Mouse (Mus musculus): ENCODE measurements around the gene Rgs6. TPM values are rescaled to one million over a fixed set of nuclear protein-coding genes. Genes with fewer than 3 reads are reported as not detected.

The Rgs6 gene
- polyA plus RNA-seq, 1 experiment from 2014 or later: 8.6 TPM

DNA sequence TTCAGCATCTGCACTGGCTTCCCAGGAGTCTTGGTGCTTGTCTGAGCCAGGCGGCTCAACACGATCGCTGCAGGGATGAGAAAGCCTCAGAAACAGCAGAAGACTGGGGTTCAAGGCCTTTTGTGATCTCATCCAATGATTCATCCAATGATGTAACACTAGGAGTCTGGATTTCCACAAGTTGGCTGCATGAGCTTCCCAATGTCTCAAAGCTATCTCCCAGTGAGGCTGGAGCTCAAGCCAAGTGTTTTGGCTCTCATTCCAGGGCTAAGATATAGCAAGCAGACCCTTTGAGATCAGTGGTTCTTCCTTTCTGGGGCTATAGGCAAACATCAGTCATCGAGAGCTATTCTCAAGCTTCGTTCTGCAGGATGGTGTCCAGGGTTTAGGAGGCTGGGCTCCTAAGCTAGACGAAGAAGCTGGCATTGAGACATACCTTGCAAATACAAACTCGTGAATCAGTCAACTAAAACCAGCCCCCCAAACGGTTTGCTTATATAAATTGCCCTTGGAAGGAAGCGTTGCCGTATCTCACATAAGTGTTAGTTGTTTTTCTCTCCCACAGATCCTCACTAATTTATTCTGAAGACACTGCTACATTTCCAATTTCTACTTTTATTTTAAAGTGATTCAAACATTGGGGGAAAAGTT, 410.7 kb downstream of the Rgs6 start:
- 92% methylated on average over 10 of the region's 10 CpGs for WGBS
- H3K36me3 ChIP-seq: no peaks in the 10 kb centered on the region
- no peak overlapping the region for H3K27ac ChIP-seq (replicated peaks)
- no peak for ATAC-seq (ENCODE audit: low FRiP score, low read depth)
- H3K9me3 ChIP-seq: no peaks in the 10 kb centered on the region
- H3K27me3 ChIP-seq: no peaks in the 10 kb centered on the region
- no peak overlapping the region for H3K9ac ChIP-seq
- H3K4me3 ChIP-seq: no peak overlapping the region
- H3K4me2 ChIP-seq: no peak overlapping the region
- H3K4me1 ChIP-seq (replicated peaks): peaks cover 3% of the 10 kb centered on the region; the same call in 1 of the 2 replicates

DNA sequence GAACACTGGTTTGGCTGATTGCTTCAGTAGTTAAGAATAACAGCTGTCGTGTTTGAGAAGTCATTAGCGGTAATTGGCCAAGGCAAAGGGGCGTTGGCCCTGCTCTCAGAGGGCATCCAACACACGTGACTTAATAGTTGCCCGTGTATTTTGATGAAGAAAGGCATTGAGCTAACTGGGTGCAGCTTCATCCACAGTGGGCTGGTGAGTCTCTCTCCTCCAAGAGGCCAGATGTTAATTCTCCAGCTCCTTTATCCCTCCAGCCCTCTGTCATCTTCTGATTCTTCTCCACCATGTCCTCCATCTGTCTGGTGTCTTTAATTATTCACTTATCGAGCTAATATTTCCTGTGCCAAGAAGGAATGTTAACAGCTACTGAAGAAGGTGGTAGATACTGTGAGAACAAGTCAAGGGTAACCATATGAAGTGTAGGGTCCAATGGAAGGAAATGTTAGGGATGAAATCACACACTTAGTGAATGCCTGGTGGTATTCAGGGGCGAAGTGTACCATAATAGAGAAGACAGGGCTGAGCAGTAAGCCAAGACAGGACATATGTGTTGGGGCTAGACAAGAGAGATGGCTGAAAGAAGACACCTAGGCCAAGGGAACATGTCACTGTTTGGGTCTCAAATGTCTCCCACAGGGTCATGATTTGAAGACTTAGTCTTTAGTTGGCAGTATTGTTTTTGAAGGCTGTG, 411.4 kb downstream of the Rgs6 start:
- no peaks in the 10 kb centered on the region for H3K27me3 ChIP-seq
- H3K9me3 ChIP-seq: no peaks in the 10 kb centered on the region
- H3K4me2 ChIP-seq: no peak overlapping the region
- WGBS: 80% methylated on average over 7 of the region's 7 CpGs
- ATAC-seq (ENCODE audit: low FRiP score, low read depth): no peak
- H3K4me1 ChIP-seq (replicated peaks): no peaks in the 10 kb centered on the region
- H3K9ac ChIP-seq: no peak overlapping the region
- no peak overlapping the region for H3K27ac ChIP-seq (replicated peaks)
- no peaks in the 10 kb centered on the region for H3K36me3 ChIP-seq
- no peak overlapping the region for H3K4me3 ChIP-seq

DNA sequence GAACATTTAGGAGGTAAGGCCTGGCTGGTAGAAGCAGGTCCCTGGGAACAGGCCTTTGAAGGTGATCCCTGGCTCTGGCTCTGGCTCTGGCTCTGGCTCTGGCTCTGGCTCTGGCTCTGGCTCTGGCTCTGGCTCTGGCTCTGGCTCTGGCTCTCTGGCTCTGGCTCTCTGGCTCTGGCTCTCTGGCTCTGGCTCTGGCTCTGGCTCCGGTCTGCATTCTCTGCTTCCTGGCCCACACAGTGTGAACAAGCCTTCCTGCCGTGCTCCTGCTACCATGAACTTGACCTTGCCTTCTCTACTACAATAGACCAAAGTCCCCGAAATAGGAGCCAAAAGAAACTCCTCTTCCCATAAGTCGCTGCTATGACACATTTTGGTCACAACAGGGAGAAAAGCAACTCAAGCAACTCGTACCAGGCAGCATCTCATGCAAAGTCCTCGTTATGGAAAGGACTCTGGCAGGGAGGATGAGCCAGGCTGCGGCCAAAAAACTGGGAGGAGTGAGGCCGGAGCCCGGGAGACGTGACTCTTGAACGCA, 412.0 kb downstream of the Rgs6 start:
- Histone ChIP-seq H3K9ac (no peak overlapping the region), H3K9me3 (no peaks in the 10 kb centered on the region), H3K27ac (replicated peaks) (no peak overlapping the region), H3K36me3 (no peaks in the 10 kb centered on the region), H3K27me3 (no peaks in the 10 kb centered on the region), H3K4me3 (no peak overlapping the region), H3K4me2 (no peak overlapping the region), H3K4me1 (replicated peaks) (no peaks in the 10 kb centered on the region)
- ATAC-seq (ENCODE audit: low FRiP score, low read depth): no peak
- WGBS: 87% methylated on average over 11 of the region's 11 CpGs

DNA sequence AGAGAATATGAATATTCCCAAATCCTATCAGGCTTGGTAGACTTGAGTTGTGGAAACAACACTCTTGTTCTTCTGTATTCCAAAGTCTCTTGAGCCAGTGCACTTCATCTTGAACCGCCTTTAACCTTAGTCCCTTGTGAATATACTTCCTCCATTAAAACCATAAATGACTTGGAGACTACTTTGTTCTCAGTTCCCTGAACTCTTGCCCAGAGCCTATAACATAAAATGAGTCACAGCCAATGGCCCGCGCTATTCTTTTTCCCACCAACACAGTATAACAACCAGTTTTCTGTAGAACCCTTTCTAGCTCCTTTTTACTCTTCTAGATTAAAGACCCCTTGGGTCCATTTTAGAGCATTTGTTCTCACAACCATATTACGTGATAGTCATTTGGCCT, 412.9 kb downstream of the Rgs6 start:
- H3K36me3 ChIP-seq: no peaks in the 10 kb centered on the region
- no peaks in the 10 kb centered on the region for H3K27me3 ChIP-seq
- H3K27ac ChIP-seq (replicated peaks): no peak overlapping the region
- no peak for ATAC-seq (ENCODE audit: low FRiP score, low read depth)
- H3K4me1 ChIP-seq (replicated peaks): no peaks in the 10 kb centered on the region
- no peak overlapping the region for H3K9ac ChIP-seq
- 94% methylated on average over 4 of the region's 4 CpGs for WGBS
- H3K4me3 ChIP-seq: no peak overlapping the region
- H3K4me2 ChIP-seq: no peak overlapping the region
- no peaks in the 10 kb centered on the region for H3K9me3 ChIP-seq

DNA sequence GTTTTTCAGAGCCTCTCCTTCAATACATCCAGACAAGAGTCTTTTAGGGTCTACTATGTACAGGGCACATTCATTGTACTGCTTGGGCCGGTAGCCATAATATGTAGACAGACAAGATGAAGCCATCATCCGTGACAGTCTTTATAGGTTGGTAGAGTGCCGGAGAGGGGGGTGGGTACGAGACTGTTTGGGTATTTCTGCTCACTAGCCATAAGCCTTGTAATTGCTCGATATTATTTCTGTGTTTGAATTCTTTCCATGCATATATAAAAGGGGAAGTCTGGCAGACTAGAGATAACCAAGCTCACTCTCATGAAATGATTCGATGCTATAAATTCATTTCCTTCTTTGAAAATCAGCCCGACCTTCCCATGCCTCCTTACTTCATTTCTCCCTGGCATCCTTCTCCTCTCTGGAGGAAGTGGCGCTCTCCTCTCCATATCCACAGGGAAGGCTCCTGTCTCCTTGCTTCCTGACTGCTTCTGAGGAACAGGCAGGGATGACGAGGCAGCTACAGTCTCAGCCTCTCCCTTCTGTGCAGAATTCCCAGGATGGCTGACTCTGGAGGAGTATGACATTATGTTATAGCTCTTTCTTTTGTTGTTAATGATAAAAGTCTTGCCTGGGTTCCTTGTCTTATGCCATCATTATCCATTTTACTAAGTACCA, 416.1 kb downstream of the Rgs6 start:
- Histone ChIP-seq H3K4me2 (no peak overlapping the region), H3K4me1 (replicated peaks) (no peaks in the 10 kb centered on the region), H3K27ac (replicated peaks) (no peak overlapping the region), H3K9me3 (no peaks in the 10 kb centered on the region), H3K9ac (no peak overlapping the region), H3K4me3 (no peak overlapping the region), H3K27me3 (no peaks in the 10 kb centered on the region), H3K36me3 (no peaks in the 10 kb centered on the region)
- 67% methylated on average over 9 of the region's 9 CpGs for WGBS
- no peak for ATAC-seq (ENCODE audit: low FRiP score, low read depth)

GRCm38 (mm10) chr12:83011056-83011565, 423.0 kb downstream of the Rgs6 start:
- Histone ChIP-seq H3K4me1 (replicated peaks) (no peaks in the 10 kb centered on the region), H3K27me3 (no peaks in the 10 kb centered on the region), H3K27ac (replicated peaks) (no peak overlapping the region), H3K9me3 (no peaks in the 10 kb centered on the region), H3K9ac (no peak overlapping the region), H3K36me3 (no peaks in the 10 kb centered on the region), H3K4me2 (no peak overlapping the region), H3K4me3 (no peak overlapping the region)
- ATAC-seq (ENCODE audit: low FRiP score, low read depth): no peak
- WGBS: 89% methylated on average over 4 of the region's 4 CpGs

DNA sequence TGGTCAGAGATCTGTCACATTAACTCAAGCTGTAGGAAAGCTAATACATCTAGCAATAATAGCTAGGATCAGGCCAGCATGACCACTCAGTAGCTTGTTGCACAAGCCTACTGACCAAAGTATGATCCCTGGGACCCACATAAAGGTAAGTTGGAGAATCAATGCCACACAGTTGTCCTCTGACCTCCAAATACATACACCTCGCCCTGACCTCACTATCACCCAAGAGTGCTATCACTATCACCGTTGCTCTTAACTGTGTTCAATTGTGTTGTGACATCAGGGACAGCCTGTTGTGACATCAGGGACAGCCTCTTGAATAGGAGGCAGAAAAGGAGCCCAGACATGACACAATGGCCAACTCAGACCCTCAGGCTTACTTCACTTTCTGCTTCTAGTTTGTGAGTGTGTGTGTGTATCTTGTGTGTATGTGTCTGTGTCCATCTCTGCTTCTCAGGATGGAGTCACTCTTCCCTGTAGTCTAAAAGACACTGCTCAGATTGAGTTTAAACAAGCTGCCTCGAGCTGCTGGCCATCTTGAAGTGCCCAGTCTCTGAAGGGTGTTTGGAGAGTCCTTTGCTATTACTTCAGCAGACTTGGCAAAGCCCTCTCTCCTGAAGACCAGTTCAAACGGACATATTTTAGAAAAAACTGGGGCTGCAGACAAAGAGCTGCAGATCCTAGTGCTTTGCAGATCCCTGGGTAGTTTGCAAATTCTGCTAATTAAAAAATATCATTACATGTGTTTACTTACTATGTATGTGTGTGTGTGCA, 426.0 kb downstream of the Rgs6 start:
- H3K9me3 ChIP-seq: no peaks in the 10 kb centered on the region
- no peak overlapping the region for H3K9ac ChIP-seq
- no peak overlapping the region for H3K4me3 ChIP-seq
- H3K36me3 ChIP-seq: no peaks in the 10 kb centered on the region
- ATAC-seq (ENCODE audit: low FRiP score, low read depth): no peak
- H3K4me1 ChIP-seq (replicated peaks): no peaks in the 10 kb centered on the region
- 0 out of 2 replicates have a peak, but pooled peaks cover 2% of the 10 kb centered on the region for H3K27me3 ChIP-seq
- no peak overlapping the region for H3K4me2 ChIP-seq
- no peak overlapping the region for H3K27ac ChIP-seq (replicated peaks)
- 73% methylated on average over 4 of the region's 4 CpGs for WGBS

DNA sequence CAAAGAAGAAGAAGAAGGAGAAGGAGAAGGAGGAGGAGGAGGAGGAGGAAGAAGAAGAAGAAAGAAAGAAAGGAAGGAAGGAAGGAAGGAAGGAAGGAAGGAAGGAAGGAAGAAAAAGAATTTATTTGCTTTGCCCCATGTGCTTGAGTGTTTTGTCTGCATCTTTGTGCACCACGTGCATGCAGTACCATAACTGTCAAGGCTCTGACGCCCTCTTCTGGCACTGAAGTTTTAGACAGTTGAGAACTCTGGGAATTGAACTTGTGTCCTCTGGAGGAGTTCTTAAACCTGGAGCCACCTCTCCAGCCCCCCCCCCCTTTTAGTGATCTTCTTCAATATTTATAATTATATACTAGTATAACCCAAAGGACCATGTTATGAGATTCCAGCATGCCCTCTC, 426.8 kb downstream of the Rgs6 start:
- H3K27me3 ChIP-seq: 0 out of 2 replicates have a peak, but pooled peaks cover 2% of the 10 kb centered on the region
- H3K36me3 ChIP-seq: no peaks in the 10 kb centered on the region
- no peak for ATAC-seq (ENCODE audit: low FRiP score, low read depth)
- H3K4me3 ChIP-seq: no peak overlapping the region
- no peak overlapping the region for H3K9ac ChIP-seq
- no peaks in the 10 kb centered on the region for H3K9me3 ChIP-seq
- no peaks in the 10 kb centered on the region for H3K4me1 ChIP-seq (replicated peaks)
- no peak overlapping the region for H3K4me2 ChIP-seq
- WGBS: 34% methylated on average over 2 of the region's 2 CpGs
- H3K27ac ChIP-seq (replicated peaks): no peak overlapping the region

DNA sequence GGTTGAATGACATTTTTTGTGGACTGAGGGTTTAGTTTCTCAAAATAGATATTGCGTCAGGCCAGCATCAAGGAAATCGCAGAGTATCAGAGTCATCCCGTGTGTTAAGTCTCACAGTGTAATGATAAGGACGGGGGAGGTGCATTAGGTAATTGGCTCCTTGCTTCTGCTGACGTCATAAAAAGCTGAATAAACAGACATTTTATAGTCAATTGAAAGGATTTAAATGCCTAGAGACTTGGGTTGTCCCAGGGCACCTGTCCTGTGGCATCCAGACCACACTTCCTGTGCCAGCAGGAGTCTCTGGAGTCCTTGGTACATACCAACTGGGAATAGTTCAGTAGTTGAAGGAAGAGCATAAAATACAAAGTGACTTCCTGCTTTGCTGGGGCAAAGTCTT, 427.3 kb downstream of the Rgs6 start:
- ATAC-seq (ENCODE audit: low FRiP score, low read depth): no peak
- no peak overlapping the region for H3K4me3 ChIP-seq
- H3K27me3 ChIP-seq: 0 out of 2 replicates have a peak, but pooled peaks cover 2% of the 10 kb centered on the region
- no peak overlapping the region for H3K4me2 ChIP-seq
- no peaks in the 10 kb centered on the region for H3K36me3 ChIP-seq
- no peak overlapping the region for H3K27ac ChIP-seq (replicated peaks)
- 70% methylated on average over 5 of the region's 5 CpGs for WGBS
- H3K9me3 ChIP-seq: no peaks in the 10 kb centered on the region
- no peak overlapping the region for H3K9ac ChIP-seq
- no peaks in the 10 kb centered on the region for H3K4me1 ChIP-seq (replicated peaks)

DNA sequence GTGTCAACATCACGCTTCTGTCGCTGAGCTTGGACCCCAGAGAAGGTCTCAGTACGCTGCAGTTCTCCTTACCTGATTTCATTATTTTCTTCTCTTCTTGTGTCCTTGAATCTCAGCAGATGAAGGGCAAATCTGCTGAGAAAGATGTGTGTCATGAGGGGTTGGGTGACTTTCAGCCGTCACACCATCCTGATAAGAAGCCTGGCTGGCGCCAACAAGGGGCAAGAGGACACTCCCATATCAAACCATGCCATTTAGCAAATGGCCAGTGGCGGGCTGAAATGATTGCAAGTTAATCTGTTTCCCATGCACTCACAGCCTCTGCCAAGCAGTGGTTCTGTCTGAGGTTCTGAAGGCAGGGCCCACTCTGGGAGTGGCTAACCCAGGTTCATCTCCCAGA, 428.4 kb downstream of the Rgs6 start:
- no peak overlapping the region for H3K4me2 ChIP-seq
- WGBS: 84% methylated on average over 6 of the region's 6 CpGs
- H3K27me3 ChIP-seq: 0 out of 2 replicates have a peak, but pooled peaks cover 2% of the 10 kb centered on the region
- H3K27ac ChIP-seq (replicated peaks): no peak overlapping the region
- H3K4me1 ChIP-seq (replicated peaks): no peaks in the 10 kb centered on the region
- no peak overlapping the region for H3K9ac ChIP-seq
- no peaks in the 10 kb centered on the region for H3K9me3 ChIP-seq
- no peak overlapping the region for H3K4me3 ChIP-seq
- H3K36me3 ChIP-seq: no peaks in the 10 kb centered on the region
- no peak for ATAC-seq (ENCODE audit: low FRiP score, low read depth)

- Histone ChIP-seq H3K9me3 (no peaks in the 10 kb centered on the region), H3K27ac (replicated peaks) (no peak overlapping the region), H3K4me3 (no peak overlapping the region), H3K4me2 (no peak overlapping the region), H3K36me3 (no peaks in the 10 kb centered on the region), H3K27me3 (0 out of 2 replicates have a peak, but pooled peaks cover 2% of the 10 kb centered on the region), H3K9ac (no peak overlapping the region), H3K4me1 (replicated peaks) (no peaks in the 10 kb centered on the region)
- ATAC-seq (ENCODE audit: low FRiP score, low read depth): peak; percentile 59; the same call in 1 of the 2 replicates
- 4% methylated on average over 3 of the region's 3 CpGs for WGBS
Observed at GRCm38 (mm10) chr12:83018005-83018404, 429.9 kb downstream of the Rgs6 start.
